Mouse (Mus musculus) adrenal gland, adult 2 months (tissue): Measurements from ENCODE around the gene Timp3. TPM values are rescaled to one million over a fixed set of nuclear protein-coding genes. Genes with fewer than 3 reads are reported as not detected.

Source experiments
- DNase-seq: peaks from one replicate; pipeline ENCODE4 v3.0.0; 2021
- polyA plus RNA-seq: library from polyadenylated mRNA; depleted of rRNA; stranded (reverse); fragments of >200 nt; gene quantifications from 2 replicates; pipeline ENCODE4 v1.2.3, GENCODE M21; 2012
- total RNA-seq, 2 experiments: library from RNA; stranded (reverse); gene quantifications; 2 replicates each; pipeline ENCODE4 v1.2.3; 2021

The Timp3 gene
- total and polyA plus RNA-seq, 3 experiments = 424 to 599 (median 590) TPM

DNA sequence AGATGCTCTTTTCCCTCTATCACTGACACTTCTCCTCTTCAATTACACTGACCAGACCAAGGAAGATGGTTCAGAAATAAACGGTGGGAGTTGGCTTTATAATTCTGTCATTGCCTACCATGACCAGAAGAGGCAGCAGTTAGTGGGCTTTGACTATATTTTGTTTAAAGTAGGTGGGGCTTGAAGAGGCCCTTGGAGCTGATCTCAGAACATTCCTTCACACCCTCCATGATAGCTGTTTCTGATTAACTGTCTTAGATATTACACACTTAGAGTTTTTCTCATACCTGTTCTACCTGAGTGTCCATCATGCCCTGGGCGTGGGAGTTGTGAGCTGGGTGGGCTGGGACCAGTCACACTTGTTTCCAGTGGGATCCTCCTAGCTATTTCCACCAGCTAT is 28.5 kb downstream of the Timp3 start:
- DNase-seq = no peak

DNA sequence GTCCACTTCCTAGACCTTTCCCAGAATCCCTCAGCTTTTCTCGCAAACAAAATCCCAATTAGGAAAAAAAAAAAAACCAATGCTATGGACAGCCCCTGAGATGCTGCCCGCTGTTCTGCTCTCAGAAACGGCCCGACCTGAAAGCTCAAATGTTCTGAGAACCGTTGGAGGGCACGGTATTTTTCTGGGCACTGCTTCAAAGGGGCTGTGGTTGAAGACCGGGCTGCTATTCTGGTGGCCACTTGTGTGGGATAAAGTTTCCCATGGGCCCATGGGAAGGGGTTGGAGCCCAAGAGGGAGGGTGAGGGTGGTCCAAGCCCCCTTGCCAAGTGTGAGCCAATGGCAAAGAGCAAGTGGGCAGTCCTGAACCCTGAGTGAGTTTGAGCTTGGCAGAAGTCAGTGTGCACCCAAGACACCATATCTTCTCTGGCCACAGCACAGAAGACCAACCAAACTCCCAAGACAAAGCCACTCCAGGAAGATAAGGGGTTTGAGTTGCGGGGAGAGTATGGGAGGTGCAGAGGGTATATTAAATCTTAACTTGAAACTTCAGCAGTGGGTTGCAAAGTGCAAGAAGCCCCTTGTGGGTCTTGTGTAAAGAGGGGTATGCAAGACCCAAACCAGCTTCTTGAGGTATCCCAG is 29.2 kb downstream of the Timp3 start:
- no peak for DNase-seq

- no peak for DNase-seq
Measured at GRCm38 (mm10) chr10:86330993-86331680, 31.0 kb downstream of the Timp3 start.

- DNase-seq = peak; percentile 74
Measured at GRCm38 (mm10) chr10:86331681-86332281, 31.6 kb downstream of the Timp3 start.

DNA sequence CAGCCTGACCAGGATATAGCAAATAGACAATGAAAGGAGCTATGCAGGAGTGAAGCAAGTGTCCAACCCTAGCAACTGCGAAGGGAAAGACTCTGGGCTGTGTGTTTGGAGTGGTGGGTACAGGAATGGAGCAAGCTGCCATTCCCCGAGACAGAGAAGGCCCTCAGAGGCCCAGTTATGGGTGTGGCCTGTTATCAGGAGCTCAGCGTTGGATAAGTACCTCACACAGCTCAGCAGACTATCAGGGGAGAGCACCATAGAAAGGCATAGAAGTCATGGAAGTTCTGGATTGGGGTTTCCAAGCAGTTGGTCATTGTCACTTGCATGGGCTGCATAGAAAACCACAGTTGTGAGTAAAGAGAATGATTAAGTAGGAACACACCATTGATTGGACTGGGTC is 32.8 kb downstream of the Timp3 start:
- DNase-seq = no peak

DNA sequence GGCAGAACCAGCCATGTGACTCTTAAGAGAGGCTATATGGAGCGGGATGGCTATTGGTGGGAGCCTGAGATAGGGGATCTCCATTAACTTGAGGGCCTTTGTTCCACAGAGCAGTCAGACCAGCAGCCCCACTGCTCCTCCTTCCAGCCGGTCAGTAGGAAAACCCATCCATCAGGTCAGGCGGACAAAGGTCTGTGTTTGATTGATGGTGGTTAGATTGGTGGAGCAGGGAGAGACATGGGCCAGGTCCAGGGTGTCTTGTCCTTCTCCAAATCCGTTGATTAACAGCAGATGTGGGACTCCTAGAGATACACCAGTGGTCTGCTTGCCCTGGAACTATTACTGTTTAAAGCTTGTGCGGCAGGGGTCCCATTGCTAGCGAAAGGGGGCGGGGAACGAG is 34.4 kb downstream of the Timp3 start:
- DNase-seq = no peak

DNA sequence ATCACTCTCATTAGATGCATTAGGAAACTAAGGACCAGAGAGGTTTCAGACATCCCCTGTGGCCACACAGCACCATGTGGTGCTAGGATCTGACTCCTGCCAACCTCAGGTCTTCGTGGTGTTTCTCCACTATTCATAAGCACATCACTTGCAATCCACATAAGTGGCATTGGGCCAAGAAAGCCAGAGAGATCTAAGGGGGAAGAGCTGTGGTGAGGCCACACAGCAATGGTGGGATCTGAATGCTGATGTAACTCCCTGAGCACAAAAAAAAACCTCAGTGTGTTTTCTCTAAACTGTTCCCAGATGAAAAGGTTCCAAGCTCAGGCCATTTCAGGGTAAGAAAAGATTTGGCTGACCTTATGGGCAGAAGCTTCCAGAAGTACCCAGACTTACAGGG is 36.3 kb downstream of the Timp3 start:
- DNase-seq = no peak

DNA sequence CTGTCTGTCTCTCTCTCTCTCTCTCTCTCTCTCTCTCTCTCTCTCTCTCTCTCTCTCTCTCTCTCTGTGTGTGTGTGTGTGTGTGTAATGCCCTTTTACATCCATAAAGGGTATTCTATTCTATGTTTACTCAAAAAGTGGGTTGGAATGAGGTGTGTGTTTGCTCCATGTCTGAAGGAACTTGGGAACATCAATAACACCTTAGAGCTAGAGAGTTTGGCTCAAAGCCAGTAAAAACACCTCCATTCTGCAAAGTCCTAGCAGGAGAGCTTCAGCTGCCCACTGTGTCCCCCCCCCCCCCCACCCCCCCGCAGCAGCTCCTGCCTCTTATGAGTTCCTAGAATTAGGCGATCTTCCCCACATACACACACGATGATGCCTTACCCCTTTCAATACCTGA is 37.1 kb downstream of the Timp3 start:
- DNase-seq = no peak

- DNase-seq = no peak
Measured at GRCm38 (mm10) chr10:86338121-86338715, 38.0 kb downstream of the Timp3 start.

DNA sequence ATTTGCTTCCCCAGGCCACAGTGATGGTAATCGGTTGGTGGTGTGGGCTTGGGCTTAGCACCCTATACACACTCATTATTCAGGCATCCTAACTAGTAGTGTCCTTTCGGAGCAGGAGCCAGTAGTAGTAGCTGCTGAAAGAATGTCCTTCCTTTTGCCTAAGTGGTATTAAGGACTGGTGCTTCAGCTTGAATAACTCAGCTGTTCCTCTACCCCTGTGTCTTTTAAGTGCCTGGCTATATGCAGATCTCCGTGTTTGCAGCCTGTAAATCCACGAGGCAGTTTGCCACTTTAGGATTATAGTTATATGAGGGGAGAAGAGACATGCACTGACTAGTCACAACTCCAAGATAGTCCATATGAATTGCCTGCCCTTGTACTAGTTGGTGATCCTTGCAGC is 38.9 kb downstream of the Timp3 start:
- DNase-seq = no peak

GRCm38 (mm10) chr10:86339649-86340379 is 39.6 kb downstream of the Timp3 start:
- peak; percentile 96 for DNase-seq

GRCm38 (mm10) chr10:86340421-86340820 is 40.2 kb downstream of the Timp3 start:
- DNase-seq = peak; percentile 18

DNA sequence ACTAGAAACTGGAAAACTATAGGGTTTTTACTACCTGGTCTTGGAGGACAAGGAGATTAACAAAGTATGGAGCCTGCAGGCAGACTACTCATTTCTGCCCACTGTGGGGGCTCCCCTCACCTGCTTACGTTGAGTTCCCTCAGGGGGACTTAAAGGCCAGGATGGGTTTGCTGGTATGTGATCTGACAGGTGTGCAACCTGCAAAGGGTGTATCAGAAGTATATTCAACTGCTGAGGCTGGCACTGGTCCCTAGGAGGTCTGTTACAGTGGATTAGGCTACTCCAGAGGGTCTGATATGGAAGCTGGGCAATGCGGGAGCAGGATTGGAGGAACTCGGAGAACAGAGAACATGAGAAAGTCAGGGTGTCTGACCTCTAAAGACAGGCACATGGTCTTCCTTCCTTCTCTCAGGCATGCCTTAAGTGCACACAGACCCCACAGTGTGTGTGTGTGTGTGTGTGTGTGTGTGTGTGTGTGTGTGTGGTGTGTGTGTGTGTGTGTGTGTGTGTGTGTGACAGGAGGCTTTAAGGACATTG is 40.9 kb downstream of the Timp3 start:
- DNase-seq = no peak

DNA sequence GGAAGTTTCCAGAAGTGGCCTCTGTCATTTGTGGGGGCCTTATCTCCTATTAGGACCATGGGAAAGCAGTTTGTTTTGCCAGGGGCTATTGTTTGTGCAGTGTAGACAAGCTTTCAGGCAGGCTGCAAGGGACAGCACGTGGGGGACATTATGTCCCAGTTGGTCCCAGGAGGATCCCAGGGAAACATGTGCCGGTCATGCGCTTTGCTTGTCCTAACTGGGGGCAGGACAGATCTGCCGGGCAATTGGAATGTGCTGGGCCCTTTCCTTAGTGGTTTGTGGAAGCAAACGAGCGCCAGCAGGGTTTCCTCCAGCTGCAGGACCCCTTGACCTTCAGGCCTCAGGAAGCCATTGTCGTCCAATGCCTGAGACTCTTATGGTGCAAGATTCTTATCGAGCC is 41.4 kb downstream of the Timp3 start:
- peak; percentile 63 for DNase-seq

GRCm38 (mm10) chr10:86342151-86342550 is 42.0 kb downstream of the Timp3 start:
- DNase-seq = no peak

DNA sequence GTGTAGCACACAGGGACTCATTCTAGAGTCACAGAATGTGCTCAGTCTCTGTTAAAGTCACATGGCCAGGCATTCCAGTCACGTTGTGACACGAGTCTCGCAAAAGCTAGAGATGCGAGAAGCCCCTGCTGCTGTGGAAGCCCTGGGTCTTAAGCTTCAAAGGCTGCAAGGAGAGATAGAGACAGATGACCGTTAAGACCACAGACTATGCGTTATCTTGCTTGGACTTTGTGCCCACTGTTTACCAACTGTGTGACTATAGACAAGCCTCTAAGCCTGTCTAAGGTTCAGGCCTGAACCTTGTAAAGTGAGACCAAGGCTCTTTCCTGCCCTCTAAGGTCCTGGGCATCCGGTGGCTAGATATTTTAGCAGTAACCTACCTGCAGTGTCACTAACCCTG is 42.5 kb downstream of the Timp3 start:
- no peak for DNase-seq

- no peak for DNase-seq
Measured at GRCm38 (mm10) chr10:86343362-86343761, 43.2 kb downstream of the Timp3 start.

- DNase-seq = no peak
Measured at GRCm38 (mm10) chr10:86343931-86344330, 43.8 kb downstream of the Timp3 start.

- peak; percentile 71 for DNase-seq
Measured at GRCm38 (mm10) chr10:86344654-86345053, 44.5 kb downstream of the Timp3 start.

DNA sequence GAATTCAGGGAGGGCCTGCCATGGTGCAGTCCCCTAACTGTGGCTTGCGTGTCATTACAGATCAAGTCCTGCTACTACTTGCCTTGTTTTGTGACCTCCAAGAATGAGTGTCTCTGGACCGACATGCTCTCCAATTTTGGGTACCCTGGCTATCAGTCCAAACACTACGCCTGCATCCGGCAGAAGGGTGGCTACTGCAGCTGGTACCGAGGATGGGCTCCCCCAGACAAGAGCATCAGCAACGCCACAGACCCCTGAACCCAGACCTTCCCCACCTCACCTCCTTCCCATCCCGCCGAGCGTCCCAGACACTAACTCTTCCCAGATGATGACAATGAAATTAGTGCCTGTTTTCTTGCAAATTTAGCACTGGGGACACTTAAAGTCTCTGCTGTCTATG is 45.5 kb downstream of the Timp3 start:
- no peak for DNase-seq

- no peak for DNase-seq
Measured at GRCm38 (mm10) chr10:86346235-86346840, 46.2 kb downstream of the Timp3 start.

GRCm38 (mm10) chr10:86351287-86351686 is 51.1 kb downstream of the Timp3 start:
- no peak for DNase-seq
